Mouse (Mus musculus): Measurements from ENCODE around the gene Tceal1.
"Not testable (repeated sequence)": the region's sequence is repeated elsewhere in the genome, so short reads cannot be mapped to it uniquely, and the experiment has no call there.

The Tceal1 gene

GRCm38 (mm10) chrX:136707446-136708167 is at the start of gene Tceal1:
Gene Tceal1, plus strand, starts transcription at chrX:136707982.
- POLR2A ChIA-PET: interaction anchor here in 2 of 4 experiments (0.9 to 1.6 kb wide), 5 partner anchors 9 to 82 kb away, joined by 3 to 8 read pairs (median 3); no protein-coding TSS in a partner anchor
- CTCF ChIA-PET: no interaction called here

DNA sequence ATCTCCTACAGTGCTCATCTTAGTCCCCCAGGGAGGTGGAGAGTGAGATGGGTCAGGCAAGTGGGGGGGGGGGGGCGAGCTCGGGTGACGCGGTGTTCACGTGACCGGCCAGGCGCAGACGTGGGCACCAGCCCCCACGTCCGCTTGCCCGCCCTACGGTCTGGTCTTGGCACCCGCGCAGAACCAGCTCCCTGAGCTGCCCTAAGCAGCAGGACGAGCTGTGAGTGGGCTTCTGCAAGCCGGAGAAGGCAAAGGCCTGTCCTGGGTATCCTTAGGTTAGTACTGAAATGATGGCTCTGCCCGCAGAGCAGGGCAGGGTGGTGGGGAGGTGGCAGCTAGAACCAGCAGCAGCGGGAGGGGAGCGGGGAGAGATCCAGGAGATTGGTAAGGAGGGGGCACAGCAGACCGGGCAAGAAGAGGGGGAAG is 41.5 kb upstream of the Tceal1 start:
- CTCF ChIA-PET: no interaction called here

DNA sequence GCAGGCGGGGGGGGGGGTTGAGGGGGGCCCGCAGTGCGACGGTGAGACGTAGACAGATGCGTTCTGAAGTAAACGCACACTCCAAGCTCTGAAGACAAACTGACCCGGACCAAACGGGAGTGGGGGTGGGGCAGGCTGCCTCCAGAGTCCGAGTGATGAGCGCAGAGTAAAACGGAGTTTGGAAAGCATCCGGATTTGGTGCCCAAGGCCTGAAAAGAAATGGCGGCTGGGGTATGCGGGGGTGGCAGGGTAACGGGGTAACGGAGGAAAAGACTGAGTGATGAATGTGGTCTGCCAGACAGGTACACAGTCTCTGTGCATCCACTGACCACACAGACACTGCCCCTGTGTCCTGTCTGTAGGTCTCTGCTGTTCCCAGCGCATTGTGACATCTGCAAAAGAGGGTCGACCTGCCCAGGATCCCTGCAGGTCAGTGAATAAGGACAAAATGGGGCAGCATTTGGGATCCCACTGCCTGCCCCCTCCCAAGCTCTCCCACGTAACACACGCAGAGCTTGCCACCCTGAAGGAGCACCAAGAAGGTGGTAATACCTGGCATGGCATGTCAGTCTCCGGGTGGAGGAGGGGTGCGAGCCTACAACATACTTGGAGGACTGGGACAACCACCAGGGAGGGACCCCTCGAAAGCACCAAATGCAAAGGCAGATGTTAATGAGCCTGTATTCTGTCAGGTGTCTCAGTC is 40.9 kb upstream of the Tceal1 start:
- POLR2A ChIA-PET: interaction anchor here in 1 of 4 experiments (0.6 kb wide), 1 partner anchor 43 kb away, joined by 4 read pairs; no protein-coding TSS in a partner anchor
- CTCF ChIA-PET: not testable (repeated sequence)

More for the DNA sequence above, 41.5 kb upstream of the Tceal1 start:
- POLR2A ChIA-PET: interaction anchor here in 2 of 4 experiments (0.6 to 0.7 kb wide), 2 partner anchors 28 to 44 kb away, joined by 3 to 4 read pairs; no protein-coding TSS in a partner anchor

GRCm38 (mm10) chrX:136668794-136669193 is 39.0 kb upstream of the Tceal1 start:
- CTCF ChIA-PET: no interaction called here
- POLR2A ChIA-PET: no interaction called here

GRCm38 (mm10) chrX:136680989-136681388 is 26.8 kb upstream of the Tceal1 start:
- CTCF ChIA-PET: no interaction called here

GRCm38 (mm10) chrX:136691606-136692293 is 16.0 kb upstream of the Tceal1 start:
- POLR2A ChIA-PET, CTCF ChIA-PET: not testable (repeated sequence)

More at GRCm38 (mm10) chrX:136680989-136681388, 26.8 kb upstream of the Tceal1 start:
- POLR2A ChIA-PET: no interaction called here

DNA sequence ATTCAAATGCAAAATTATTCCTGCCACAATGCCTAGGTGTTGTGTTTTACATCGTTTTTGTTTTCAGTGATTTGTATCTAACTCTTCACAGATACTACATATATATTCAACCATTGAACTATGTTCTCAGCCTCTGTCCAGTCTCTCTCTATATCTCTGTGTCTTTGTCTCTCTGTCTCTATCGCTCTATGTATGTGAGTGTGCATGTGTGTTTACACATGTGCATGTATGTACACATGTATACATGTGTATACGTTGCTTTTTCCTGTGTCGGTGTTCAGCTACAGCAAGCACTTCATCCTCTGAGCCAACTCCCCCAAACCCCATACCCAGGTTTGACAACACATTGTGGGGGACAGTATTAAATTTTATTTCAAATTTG is 15.5 kb upstream of the Tceal1 start:
- POLR2A ChIA-PET: no interaction called here
- CTCF ChIA-PET: no interaction called here

- POLR2A ChIA-PET: interaction anchor here in 1 of 4 experiments (0.6 kb wide), 1 partner anchor 66 kb away, joined by 3 read pairs; no protein-coding TSS in a partner anchor
- CTCF ChIA-PET: interaction anchor here in 1 of 4 experiments (0.6 kb wide), 1 partner anchor 10 kb away, joined by 8 read pairs; no protein-coding TSS in a partner anchor
These were observed 14.6 kb upstream of the Tceal1 start for GRCm38 (mm10) chrX:136693196-136693595.

DNA sequence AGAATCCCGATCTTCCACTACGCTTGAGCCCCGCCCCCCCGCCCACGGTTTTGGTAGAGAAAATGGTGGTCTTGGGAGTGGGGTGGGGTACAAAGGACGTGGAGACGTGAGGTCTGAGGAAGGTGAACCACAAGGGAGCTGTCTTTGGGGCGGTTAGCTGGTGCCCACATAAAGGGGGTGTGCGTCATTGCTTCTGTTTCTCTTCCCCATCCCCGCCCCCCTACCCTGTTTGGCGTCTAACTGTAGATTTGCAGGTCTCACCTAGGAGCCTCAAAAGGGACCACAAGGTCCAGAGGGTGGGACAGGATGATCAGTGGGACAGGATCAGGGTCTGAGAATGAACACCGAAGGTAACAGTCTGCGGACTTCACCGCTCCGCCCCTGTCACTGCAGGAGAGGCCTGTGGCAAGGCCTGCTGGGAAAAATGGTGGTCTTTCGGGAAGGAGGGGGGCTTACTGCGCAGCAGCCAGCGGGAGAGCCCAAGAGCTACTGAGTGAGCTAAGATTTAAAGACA is 443 bp downstream of the Tceal1 start:
- POLR2A ChIA-PET: interaction anchor here (0.6 to 1.6 kb wide), 9 partner anchors 9 to 437 kb away, joined by 3 to 8 read pairs (median 3); no protein-coding TSS in a partner anchor
- CTCF ChIA-PET: interaction anchor here in 1 of 4 experiments (1.2 kb wide), 1 partner anchor 311 kb away, joined by 3 read pairs; no protein-coding TSS in a partner anchor

DNA sequence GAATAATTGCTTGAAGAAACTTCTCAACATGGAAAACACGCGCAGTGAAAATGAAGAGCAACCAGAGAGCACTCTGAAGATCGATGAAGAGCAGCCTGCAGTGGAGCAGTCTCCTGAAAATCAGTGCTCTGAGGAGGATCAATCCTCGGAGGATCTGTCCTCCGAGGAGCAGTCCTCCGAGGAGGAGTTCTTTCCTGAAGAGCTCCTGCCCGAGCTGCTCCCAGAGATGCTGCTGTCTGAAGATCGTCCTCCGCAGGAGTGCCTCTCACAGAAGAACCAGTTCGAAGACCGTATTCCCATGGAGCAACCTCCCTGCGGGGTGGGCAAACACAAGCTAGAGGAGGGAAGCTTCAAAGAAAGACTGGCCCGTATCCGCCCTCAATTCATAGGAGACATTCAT is 1.0 kb downstream of the Tceal1 start:
- CTCF ChIA-PET: interaction anchor here in 1 of 4 experiments (1.2 kb wide), 1 partner anchor 311 kb away, joined by 3 read pairs; no protein-coding TSS in a partner anchor
- POLR2A ChIA-PET: interaction anchor here (0.5 to 1.6 kb wide), 7 partner anchors 12 to 438 kb away, joined by 3 to 8 read pairs (median 3); no protein-coding TSS in a partner anchor

DNA sequence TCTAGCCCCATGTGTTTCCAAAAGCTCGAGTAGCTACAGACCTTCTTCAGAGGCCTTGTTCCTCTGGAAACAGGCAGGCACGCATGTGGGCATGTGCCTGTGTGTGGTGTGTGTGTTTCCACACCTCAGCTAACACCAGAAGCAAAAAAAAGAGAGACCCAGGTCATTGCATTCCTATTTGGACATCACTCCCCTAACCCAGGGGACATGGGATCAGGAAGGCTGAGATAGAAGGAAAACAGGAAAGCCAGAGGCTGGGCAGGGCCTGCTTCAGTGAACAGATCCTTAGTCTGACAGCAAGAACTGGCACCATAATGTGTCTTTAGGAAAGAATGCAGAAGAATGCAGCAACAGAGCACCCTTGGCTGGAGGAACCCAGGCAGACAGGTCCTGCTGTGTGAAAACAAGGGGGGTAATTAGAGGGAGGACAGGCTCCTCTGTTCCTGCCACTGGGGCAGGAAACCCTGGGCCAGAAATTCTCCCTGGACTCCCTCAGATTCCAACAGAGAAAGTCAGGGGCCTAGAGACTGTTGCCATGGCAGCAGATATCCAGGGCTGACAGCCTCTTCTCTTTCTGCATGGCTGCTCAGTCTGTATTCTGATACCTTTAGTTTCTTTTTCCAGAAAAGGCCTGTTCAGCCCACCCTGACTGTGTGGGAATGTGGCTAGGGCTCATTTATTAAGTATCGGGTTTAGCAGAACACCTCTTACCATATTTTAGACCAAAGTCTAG is 7.1 kb downstream of the Tceal1 start:
- CTCF ChIA-PET: not testable (repeated sequence)

GRCm38 (mm10) chrX:136732016-136732415 is 24.2 kb downstream of the Tceal1 start:
- ChIA-PET CTCF (no interaction called here), POLR2A (interaction anchor here in 1 of 4 experiments (3.6 kb wide), 1 partner anchor 8 kb away, joined by 18 read pairs; no protein-coding TSS in a partner anchor)

More for the DNA sequence above, 7.1 kb downstream of the Tceal1 start:
- POLR2A ChIA-PET: not testable (repeated sequence)

- ChIA-PET CTCF (no interaction called here), POLR2A (interaction anchor here (0.6 to 3.3 kb wide), 24 partner anchors 9 to 569 kb away, joined by 3 to 19 read pairs (median 4); partner anchors contain the start of genes Tceal8 (in 2 of the 4), Tceal9 (in 1 of the 4) and Tmsb15b2 (in 1 of the 4))
These were observed 32.5 kb downstream of the Tceal1 start for GRCm38 (mm10) chrX:136740087-136740790.

DNA sequence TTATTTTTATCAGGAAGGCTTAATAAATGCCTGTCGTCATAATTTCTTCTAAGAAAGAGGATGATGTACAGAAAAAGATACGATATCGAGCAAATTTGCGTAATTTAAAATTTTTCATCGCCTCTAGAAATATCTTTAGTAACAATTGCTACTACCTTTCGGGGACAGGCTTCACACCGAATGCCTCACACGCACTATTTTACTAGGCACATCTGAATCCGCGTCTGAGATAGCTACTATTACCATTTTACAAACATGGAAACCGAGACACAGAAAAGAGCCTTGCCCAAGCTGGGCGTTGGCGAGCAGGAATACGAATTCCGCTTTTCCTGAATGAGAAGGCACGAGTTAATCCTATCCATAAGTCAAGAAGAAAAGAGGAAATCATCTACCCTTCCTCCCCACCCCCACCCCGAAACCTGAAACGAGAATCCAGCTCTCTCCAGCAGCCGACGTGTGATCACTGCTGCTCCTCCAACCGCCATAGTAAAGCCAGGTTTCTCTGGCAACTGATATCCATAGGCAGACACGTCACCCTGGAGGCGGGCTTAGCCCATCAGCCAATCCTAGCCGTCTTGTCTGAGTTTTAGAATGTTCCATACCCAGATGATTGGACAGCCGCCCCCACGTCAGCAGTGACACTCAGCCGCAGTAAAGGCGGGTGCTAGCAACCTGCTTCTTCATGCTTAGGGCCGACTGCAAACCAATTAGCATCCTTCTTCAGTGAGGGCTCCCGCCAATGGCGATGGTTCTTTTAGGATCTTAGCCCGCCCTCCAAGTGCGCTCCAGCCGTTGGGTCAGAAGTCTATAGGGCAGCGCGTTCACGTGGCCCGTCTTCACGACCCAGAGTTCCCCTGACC is 33.2 kb downstream of the Tceal1 start:
- ChIA-PET POLR2A (interaction anchor here (0.6 to 3.3 kb wide), 36 partner anchors 10 to 1827 kb away, joined by 3 to 19 read pairs (median 4); partner anchors contain the start of genes Tceal8 (in 2 of the 4), Tceal9 (in 1 of the 4) and Tmsb15b2 (in 1 of the 4)), CTCF (interaction anchor here in 2 of 4 experiments (0.7 kb wide), 3 partner anchors 20 to 399 kb away, joined by 3 to 7 read pairs (median 3); no protein-coding TSS in a partner anchor)

DNA sequence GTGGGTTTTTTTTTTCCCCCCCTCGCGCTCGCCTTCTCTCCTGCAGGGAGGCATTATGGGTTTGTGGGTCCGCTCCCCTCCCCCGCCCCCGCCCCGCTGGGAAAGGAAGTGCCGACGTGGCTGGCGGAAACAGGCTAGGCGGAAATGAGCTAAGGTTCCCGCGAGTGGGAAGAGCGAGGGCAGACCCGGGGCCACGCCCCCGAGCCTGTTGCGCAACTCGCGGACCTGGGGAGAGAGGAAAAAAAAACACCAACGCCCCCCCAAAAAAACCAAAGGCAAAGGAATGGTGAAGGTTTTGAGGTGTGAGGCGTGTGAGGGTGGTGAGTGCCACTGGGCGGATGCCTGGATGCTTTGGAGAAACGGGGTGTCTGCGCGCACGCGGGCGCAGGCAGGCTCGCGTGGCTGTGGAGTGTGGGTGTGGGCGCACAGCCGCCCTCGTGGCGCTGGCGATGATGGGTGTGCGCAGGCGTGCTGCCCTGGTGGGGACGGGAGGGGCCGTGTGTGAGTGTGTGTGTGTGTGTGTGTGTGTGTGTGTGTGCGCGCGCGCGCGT is 33.9 kb downstream of the Tceal1 start:
- ChIA-PET CTCF (interaction anchor here in 2 of 4 experiments (0.6 to 0.7 kb wide), 4 partner anchors 19 to 398 kb away, joined by 3 to 7 read pairs (median 3); no protein-coding TSS in a partner anchor), POLR2A (interaction anchor here (0.6 to 3.3 kb wide), 28 partner anchors 11 to 1828 kb away, joined by 3 to 19 read pairs (median 4); partner anchors contain the start of genes Tceal8 (in 1 of the 4) and Tceal9 (in 1 of the 4))

- ChIA-PET CTCF (interaction anchor here in 1 of 4 experiments (0.6 kb wide), 1 partner anchor 78 kb away, joined by 3 read pairs; no protein-coding TSS in a partner anchor), POLR2A (interaction anchor here in 3 of 4 experiments (0.6 to 3.3 kb wide), 21 partner anchors 11 to 1828 kb away, joined by 3 to 19 read pairs (median 4); partner anchors contain the start of gene Tceal8 (in 1 of the 3))
These were observed 34.5 kb downstream of the Tceal1 start for GRCm38 (mm10) chrX:136742241-136742640.

Measured in embryonic stem cell, embryonic (primary cell).